Mouse (Mus musculus): ENCODE measurements at regions not wholly inside any gene's neighbourhood (a gene's known extent, or its start where the extent isn't known, plus 50 kb on each side); places are given as distances from the start of the nearest gene placed in this dataset.

- Histone ChIP-seq H3K9ac (ENCODE audit: control insufficient read depth, low read depth, low read length, poor library complexity, severe bottlenecking) (peak overlapping the region; percentile 67), H3K79me2 (ENCODE audit: control insufficient read depth, insufficient read depth, low read length, poor library complexity) (no peaks in the 10 kb centered on the region), H3K36me3 (ENCODE audit: control insufficient read depth in 1 of 2, insufficient read depth in 2 of 2, low read length in 2 of 2) (peaks cover 0 to 14% of the 10 kb centered on the region in 2 experiments; a peak in 2 of 4 replicates), H3K4me3 (ENCODE audit: control insufficient read depth in 1 of 2, insufficient read depth in 1 of 2, low read depth in 2 of 2, low read length in 2 of 2) (peak overlapping the region; percentile 45 to 58), H3K27me3 (ENCODE audit: control insufficient read depth in 1 of 2, insufficient read depth in 2 of 2, low read length in 2 of 2) (no peaks in the 10 kb centered on the region), H3K4me1 (ENCODE audit: control insufficient read depth in 1 of 2, insufficient read depth in 2 of 2, low read length in 2 of 2) (peaks cover 4 to 34% of the 10 kb centered on the region in 2 experiments), H3K27ac (ENCODE audit: control insufficient read depth, low read depth, low read length) (peak overlapping the region; percentile 80), H3K9me3 (replicated peaks; ENCODE audit: insufficient read depth, low read length) (no peaks in the 10 kb centered on the region)
- peak; percentile 87 for DNase-seq (ENCODE audit: low read depth, low spot score)
- TF ChIP-seq RAD21 (IDR thresholded peaks at IDR 0.05; ENCODE audit: low read depth, low read length) (no peak), RCOR1 (IDR thresholded peaks at IDR 0.05; ENCODE audit: low read depth, low read length) (peak; percentile 32; the same call in 1 of the 2 replicates), POLR2AphosphoS5 (IDR thresholded peaks at IDR 0.05; ENCODE audit: borderline replicate concordance, low read depth, low read length) (no peak), MEF2A (IDR thresholded peaks at IDR 0.05; ENCODE audit: extremely low read depth, insufficient replicate concordance, low read depth, low read length, poor library complexity, severe bottlenecking) (no peak), USF1 (IDR thresholded peaks at IDR 0.05; ENCODE audit: low read depth, low read length) (no peak), CHD1 (IDR thresholded peaks at IDR 0.05; ENCODE audit: low read depth, low read length) (no peak; the same call in 1 of the 2 replicates), UBTF (IDR thresholded peaks at IDR 0.05; ENCODE audit: borderline replicate concordance, insufficient read depth, low read depth, low read length) (no peak), MXI1 (IDR thresholded peaks at IDR 0.05; ENCODE audit: low read depth, low read length) (peak; percentile 21; the same call in 1 of the 2 replicates), MAZ (IDR thresholded peaks at IDR 0.05; ENCODE audit: low read depth, low read length) (0 out of 2 replicates have a peak, but pooled peaks have one; percentile 29), SIN3A (IDR thresholded peaks at IDR 0.05; ENCODE audit: low read length) (no peak; the same call in 1 of the 2 replicates), GATA1 (IDR thresholded peaks at IDR 0.05; ENCODE audit: low read depth, low read length) (peak; percentile 72), TCF12 (IDR thresholded peaks at IDR 0.05; ENCODE audit: low read depth, low read length) (no peak; the same call in 1 of the 2 replicates), MYB (IDR thresholded peaks at IDR 0.05; ENCODE audit: low read depth, low read length) (no peak), NELFE (IDR thresholded peaks at IDR 0.05; ENCODE audit: low read depth, low read length) (peak; percentile 8; the same call in 1 of the 2 replicates), ETS1 (IDR thresholded peaks at IDR 0.05; ENCODE audit: low read depth, low read length) (0 out of 2 replicates have a peak, but pooled peaks have one; percentile 39), CTCF (IDR thresholded peaks at IDR 0.05 in 2 of 3, conservative IDR thresholded peaks at IDR 0.05 in 1 of 3; ENCODE audit: control insufficient read depth in 1 of 3, insufficient read depth in 1 of 3, low read depth in 2 of 3, low read length in 3 of 3, poor library complexity in 1 of 3, severe bottlenecking in 1 of 3) (no peak; a peak in 1 of 6 replicates), ZC3H11A (IDR thresholded peaks at IDR 0.05; ENCODE audit: low read depth, low read length) (no peak), MAX (IDR thresholded peaks at IDR 0.05; ENCODE audit: low read length) (peak; percentile 76), JUND (IDR thresholded peaks at IDR 0.05; ENCODE audit: low read depth, low read length) (no peak), ZNF384 (IDR thresholded peaks at IDR 0.05; ENCODE audit: low read depth, low read length) (no peak), TBP (IDR thresholded peaks at IDR 0.05; ENCODE audit: low read depth, low read length) (no peak), SMC3 (IDR thresholded peaks at IDR 0.05; ENCODE audit: low read depth, low read length) (no peak), MAFK (IDR thresholded peaks at IDR 0.05; ENCODE audit: borderline replicate concordance, low read depth, low read length) (no peak), BHLHE40 (IDR thresholded peaks at IDR 0.05; ENCODE audit: borderline replicate concordance, low read depth, low read length) (no peak), HCFC1 (IDR thresholded peaks at IDR 0.05; ENCODE audit: low read depth, low read length) (no peak), POLR2AphosphoS2 (IDR thresholded peaks at IDR 0.05; ENCODE audit: low read length) (no peak), CHD2 (IDR thresholded peaks at IDR 0.05; ENCODE audit: low read length) (no peak), ZKSCAN1 (IDR thresholded peaks at IDR 0.05; ENCODE audit: low read depth, low read length) (no peak), KAT2A (conservative IDR thresholded peaks at IDR 0.05; ENCODE audit: low read depth, low read length) (no peak), MYC (IDR thresholded peaks at IDR 0.05; ENCODE audit: low read depth, low read length) (no peak), GABPA (IDR thresholded peaks at IDR 0.05; ENCODE audit: low read depth, low read length) (no peak), EP300 (IDR thresholded peaks at IDR 0.05; ENCODE audit: low read depth in 1 of 2, low read length in 2 of 2) (no peak; a peak in 1 of 4 replicates), USF2 (IDR thresholded peaks at IDR 0.05; ENCODE audit: borderline replicate concordance in 1 of 2, insufficient read depth in 1 of 2, low read depth in 1 of 2, low read length in 2 of 2) (no peak), E2F4 (IDR thresholded peaks at IDR 0.05; ENCODE audit: borderline replicate concordance, low read depth, low read length) (no peak), TAL1 (IDR thresholded peaks at IDR 0.05; ENCODE audit: low read length) (no peak), ELF1 (IDR thresholded peaks at IDR 0.05; ENCODE audit: low read depth, low read length) (no peak)
Measured at GRCm38 (mm10) chr1:155029195-155029879, 70.1 kb downstream of the Ier5 start.

All from MEL (cell line).